Mouse (Mus musculus): Measurements from ENCODE around the gene Pigr.

Gene Pigr

DNA sequence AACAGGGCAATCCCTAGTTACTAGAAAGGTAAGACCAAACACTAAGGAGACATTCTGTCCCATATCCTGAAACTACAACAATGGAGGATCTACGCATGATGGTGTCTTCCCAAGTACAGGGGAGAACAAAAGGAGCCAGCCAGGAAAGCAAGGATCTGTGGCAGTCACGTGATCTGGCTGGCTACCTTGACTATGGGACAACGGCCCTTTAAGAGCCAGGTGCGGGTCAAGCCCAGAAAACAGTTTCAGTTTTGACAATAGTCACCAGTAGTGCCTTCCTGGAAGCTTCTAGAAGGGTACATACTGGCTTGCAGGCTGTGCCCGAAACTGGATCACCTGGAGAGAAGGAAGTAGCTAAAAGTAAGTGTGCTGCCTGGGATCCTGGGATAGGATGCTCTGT lies at the start of gene Pigr:
TSS of gene Pigr (plus strand) at position 237 of the 400 bp plus-strand sequence.
- DNase-seq (ENCODE audit: low spot score): no peak

DNA sequence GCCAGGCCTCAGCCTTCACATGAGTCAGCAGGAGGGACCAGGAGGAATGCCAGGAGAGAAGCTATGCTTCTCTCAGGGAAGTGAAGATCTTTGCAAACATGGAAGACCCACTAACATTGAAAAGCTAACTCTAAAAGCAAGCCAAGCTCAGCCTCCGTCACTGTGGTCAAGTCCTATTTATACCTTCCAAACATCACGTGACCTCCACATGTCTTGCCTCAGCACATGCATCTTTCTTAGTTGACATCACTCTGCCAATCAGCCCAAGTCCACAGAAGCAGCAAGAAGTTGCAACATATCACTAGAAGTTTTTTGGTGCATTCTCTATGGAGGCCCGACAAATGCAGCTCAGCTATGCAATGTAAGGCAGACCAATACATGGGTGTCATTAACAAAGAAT lies 46.6 kb upstream of the Pigr start:
- DNase-seq (ENCODE audit: low spot score): no peak

DNA sequence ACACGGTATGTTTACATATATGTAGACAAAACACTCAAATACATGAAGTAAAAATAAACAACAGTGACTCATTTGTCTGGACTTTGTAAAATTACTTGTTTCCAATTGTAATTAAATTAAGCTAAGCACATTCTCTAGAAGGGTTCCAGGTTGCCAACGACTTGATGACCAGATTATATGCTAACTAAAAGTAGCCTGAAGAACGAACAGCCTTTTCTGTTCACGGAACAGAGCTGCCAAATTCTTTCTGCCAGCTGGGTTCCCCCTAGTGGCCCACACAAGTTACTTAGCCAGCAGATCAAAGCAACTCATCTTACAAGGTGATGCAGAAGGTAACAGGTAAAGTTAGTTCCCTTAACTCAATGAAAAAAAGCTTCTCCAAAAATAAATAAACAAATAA lies 42.4 kb upstream of the Pigr start:
- DNase-seq (ENCODE audit: low spot score): no peak

DNA sequence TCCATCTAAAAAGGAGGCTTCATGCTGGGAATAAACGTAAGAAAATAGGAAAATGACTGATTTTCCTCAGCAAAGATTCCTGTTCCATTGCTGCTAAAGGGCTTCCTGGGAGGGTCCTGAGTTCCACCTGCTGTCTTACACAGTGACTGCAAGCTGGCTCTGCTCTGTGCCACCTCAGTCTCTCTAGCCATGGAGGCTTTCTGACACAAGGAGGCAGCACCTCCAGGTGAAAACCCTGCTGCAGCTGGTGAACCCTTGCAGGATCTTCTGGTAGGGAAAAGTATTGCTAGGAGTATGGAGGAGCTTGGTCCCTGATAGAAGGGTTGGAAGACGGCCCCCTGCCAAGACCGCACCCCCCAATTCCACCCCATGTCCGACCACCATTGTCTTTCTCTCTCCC lies 39.5 kb upstream of the Pigr start:
- DNase-seq (ENCODE audit: low spot score): no peak

DNA sequence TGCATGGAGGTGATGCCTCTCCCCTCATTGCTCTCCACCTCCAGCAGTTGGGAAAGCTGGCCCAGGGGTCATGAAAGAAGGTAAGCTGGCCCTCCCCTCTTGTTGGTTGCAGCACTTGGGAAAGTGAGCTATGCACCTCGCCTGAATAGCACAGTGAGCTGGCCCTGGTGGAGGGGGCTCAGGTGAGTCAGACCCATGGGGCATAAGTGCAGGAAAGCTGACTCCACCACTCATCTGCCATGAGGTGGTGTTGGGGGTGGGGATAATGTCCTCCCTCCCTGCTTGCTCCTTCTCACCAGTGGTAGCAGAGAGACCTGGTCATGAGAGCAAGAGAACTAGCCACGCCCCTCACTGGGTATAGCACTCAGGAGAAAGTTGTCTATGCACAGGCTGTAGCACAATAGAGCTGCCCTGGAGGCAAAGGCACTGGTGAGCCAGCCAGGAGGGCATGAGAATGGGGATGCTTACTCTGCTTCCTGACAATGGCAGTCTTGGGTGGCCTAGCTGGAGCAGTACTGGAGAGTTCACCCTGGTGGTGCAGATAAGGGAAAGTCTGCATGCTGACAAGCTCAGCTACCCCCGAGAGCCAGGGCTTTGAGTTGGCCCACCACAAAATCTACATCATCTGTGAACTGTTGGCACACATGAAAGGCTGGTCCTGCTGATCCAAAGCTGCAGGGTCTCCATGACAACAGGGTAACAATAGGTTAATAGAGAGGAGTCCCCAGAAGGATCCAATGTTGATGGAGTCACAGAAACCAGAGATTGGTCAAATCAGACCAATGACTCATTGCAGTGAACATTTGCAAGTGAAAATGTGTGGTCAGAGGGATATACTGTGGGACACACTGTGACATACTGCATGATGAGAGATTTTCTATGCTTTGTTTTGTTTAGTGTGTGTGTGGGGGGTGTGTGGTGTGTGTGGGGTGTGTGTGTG lies 36.7 kb upstream of the Pigr start:
- DNase-seq (ENCODE audit: low spot score): no peak

DNA sequence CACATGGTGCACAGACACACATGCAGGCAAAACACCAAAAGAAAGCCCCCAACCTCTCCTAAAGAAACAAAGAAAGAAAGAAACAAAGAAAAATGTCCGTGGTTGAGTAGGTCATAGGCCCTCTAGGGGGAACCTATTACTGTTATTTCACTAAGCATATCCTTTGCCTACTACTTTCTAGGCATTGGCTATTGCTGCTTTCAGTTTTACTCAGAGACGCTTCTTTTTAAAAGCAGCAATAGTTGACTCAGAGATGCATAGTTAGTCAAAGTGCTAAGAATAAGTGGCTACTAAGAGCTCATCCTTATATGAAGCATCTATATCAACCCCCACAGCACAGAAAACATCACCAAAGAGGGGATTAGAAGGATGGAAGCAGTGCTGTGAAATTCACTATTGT lies 31.2 kb upstream of the Pigr start:
- DNase-seq (ENCODE audit: low spot score): no peak

DNA sequence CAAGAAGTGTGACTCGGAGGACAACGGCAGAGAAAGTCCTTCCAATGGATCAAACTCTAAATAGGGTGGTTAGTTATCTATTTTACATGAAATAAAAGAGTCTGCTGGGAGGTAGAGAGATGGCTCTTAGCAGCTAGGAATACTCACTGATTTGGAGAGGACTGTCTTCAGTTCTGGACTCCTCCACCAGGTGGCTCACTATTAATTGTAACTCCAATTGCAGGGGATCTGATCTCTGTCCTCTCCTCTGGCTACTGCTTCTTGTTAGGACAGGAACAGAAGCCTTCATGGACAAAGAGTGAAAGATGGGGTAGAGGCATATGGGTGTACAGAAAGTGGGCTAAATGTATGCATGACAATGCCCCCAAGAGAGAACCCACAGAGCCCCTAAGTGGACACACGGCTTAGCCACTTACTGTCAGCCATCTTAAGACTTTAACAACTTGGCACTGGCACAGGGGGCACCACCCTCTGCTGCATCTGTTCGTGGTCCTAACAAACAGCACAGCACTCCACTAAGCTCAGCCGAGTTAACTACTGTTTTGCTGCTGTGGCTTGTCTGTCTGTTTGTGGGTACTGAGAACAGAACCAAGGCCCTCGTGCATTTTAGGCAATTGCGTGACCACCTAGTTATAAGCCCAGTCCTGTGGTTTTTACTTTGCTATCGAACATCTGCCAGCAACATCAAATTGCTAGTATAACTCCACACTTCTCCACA lies 29.4 kb upstream of the Pigr start:
- DNase-seq (ENCODE audit: low spot score): peak; percentile 25

DNA sequence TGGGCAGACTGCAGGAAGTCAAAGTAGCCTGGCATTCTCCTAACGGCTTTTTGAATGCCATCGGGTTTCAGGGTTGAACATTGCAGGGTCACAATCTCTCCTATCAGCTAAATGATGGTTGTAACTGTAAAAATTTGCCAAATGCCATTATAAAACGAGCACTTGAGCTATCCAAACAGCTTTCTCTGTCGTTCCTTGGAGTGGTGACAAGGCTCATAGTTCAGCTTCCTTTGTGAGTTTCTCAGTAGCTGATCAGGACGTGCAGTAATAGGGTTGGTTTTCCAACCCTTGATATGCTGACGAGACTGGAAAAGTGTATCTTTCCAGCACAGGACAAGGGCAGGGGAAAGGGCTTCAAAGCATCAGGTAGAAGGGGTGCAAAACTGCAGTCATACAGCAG lies 28.4 kb upstream of the Pigr start:
- no peak for DNase-seq (ENCODE audit: low spot score)

DNA sequence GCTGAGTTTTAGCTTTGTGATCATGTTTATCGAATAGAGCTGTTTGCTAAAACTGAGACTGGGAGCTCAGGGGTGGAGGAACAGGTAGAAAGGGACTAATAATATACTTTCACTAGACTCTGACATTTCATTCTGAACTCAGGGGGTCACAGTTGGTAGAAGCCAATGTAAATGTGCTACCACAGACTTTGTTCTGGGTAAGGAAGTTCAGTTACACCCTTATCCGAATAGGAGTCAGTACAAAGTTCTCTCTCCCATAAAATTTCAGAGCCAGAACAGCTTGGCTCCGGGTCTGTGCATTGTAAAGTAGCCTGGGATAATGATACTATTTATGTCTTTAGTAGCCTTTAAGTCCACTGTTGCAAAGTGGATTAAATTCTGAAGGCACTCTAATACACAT lies 27.9 kb upstream of the Pigr start:
- DNase-seq (ENCODE audit: low spot score): no peak

DNA sequence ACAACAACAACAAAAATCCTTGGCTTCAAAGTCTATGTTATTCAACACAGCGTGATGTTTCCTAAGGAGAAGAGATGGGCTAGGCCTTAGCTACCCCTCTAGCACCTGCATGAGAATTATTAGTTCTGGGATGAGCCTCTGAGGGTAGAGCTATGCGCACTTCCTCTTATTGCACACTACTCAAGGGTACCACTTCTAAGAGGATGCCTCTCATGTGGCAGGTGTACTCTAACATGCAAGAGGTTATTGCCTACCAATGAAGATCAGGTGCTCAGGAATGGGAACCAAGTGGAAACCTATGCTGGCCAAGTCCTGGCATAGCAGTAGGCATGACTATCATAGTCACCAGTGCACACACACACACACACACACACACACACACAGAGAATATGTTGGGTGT lies 27.1 kb upstream of the Pigr start:
- no peak for DNase-seq (ENCODE audit: low spot score)

DNA sequence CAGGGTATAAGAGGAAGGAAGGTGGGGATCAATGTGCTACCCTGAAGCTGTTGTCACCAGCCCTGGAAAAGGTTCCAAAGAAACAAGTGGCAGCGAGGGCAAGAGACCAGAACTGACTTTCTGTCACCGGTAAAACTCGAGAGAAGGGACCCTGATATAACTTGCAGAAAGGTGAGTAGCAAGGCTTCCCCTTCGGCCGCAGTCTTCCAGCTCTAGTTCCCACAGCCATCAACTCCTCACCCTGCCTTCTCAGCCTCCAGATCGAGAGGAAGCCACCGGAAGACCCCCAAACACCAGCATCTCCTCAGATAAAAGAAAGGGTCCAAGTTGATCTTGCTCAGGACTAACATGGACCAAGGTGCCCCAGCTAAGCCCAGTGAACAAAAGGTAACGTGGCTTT lies 25.9 kb upstream of the Pigr start, which contains the start of gene Fcamr:
TSS of gene Fcamr (plus strand) at position 301 of the 400 bp plus-strand sequence.
- no peak for DNase-seq (ENCODE audit: low spot score)

DNA sequence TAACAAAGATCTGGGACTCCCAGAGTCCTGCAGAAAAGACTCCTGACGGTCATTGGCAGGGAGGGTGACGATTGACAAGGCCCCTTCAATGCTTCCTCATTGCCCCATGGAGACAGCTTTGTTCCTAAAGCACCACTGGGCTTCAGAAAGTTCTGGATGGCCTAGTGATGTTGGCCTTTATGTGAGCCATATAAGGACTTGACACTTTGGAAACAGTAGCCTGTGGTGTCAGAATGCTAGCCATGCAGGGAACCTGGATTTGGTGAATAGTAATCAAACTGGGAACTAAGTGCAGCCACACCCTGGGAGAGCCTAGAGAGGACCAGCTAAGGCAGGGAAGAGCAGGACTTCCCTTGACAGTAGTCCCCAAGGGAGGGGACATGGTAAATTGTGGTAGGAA lies 25.0 kb upstream of the Pigr start:
- no peak for DNase-seq (ENCODE audit: low spot score)

DNA sequence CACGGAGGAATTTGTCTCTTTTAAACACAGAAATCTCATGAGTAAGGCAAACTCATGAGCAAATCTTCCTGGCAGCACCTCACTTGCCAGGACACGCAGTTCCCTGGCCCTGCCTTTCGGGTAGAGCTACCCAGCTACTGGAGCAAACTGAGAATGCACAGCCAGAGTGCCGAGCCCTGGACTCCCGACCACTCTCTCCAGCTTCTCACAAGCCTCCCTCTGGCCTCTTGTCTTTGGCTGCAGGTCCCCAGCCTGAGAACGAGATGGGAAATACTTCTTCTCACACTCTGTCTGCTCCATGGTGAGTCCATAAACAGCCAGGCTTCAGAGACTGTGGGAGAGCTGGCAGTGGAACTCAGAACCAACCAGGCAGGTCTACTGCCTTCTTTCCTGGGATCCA lies 23.5 kb upstream of the Pigr start:
- DNase-seq (ENCODE audit: low spot score): no peak

DNA sequence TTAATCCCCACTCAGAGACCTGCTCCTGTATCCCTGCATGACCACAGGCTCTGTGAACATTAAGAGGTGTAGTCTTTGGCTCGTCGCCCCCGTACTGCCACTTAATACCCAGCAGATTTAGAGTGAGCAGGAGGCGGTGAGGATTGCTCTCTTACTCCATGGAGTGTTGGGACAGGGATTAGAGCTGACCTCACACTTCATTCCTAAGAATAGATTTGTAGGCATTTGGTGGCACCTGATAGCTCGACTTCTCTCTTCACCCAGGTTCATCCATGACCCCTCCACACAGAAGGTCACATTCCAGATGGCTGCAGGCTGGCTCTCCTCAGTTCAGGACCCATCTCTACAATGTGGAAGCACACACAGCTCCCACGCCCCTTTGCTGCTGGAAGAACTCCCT lies 22.2 kb upstream of the Pigr start:
- DNase-seq (ENCODE audit: low spot score): no peak

DNA sequence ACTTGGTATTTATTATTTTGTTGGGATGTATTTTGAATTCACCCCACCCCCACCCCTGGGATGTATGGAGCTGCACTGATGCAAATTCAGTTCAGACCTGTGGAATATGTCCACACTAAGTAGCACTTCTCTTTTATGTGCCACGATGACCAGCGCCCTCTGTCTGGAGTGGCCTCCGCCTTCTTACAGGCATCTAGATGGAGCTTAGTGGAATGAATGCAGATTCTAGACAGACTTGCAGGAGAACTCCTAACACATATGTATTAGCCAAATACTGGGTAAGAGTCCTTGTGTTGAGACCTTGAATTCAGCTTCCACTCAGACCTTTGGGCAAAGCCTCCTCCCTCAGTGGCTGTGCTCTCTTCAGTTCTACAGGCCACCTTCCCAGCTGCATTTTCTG lies 15.6 kb upstream of the Pigr start:
- DNase-seq (ENCODE audit: low spot score): no peak

DNA sequence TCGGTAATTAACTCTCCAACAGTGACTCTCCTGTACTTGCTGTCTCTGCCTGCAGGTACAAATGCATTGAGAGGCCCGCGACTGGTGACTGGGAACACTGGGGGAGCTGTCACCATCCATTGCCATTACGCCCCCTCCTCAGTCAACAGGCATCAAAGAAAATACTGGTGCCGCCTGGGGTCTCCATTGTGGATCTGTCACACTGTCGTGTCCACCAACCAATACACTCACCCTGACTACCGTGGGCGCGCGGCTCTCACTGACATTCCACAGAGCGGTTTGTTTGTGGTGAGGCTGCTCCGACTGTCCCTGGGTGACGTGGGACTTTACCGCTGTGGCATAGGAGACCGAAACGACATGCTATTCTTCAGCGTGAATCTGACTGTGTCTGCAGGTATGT lies 15.2 kb upstream of the Pigr start:
- no peak for DNase-seq (ENCODE audit: low spot score)

DNA sequence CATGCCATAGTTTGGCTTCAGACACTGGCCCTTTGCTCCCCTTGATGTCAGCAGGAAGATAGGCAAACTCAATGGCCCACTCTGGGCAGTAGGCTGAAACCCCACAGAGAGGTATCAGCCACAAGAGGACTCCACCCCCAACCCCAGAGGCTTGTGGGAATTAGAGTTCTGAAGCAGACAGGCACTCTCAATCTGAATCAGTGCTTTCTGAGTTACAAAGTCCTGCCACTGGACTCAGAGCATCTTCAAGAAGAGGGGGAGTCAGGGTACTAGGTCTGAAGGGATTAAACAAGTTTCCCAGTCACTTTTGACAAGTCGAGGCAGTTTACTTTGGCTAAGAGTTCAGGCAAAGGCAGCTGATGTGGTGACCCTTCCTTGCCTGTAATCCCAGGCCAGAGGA lies 6.7 kb upstream of the Pigr start:
- no peak for DNase-seq (ENCODE audit: low spot score)

DNA sequence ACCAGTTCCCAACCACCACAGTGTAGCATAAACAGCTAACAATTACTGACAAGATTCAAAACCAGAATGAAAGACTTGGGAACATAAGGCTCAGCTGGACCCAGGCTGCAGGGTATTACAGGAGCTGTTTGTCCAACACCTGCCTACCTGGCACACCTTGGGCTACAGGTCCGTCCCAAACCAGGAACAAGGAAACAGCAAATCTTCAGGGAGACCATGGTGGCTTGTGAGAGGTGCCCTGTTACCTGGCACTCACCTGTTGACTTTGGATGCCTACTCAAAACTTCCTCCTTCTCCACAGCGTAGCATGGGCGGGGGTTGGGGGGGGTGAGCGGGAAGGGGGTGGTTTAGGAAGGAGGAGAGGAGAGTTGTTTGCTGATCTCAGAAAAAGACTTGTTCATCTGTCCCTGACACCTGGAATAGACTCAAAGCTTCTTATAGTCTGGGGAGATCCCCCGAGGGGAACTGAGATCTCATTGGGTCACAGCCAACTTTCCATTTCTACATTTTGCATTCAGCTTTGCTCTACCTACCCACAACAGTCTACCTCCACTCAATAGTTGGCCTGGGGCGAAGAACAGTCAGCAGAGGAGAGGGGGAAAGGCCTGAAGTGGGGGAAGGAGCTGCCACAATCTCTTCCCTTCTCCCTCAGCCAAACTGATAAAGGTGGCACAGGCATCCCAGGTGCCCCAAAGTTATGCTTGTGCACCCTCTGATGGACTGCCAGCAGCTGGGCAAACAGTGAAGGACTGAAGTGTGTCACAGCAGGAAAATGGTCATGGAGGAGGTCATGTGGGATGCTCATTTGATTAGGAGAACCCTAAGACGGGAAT lies 6.0 kb upstream of the Pigr start:
- DNase-seq (ENCODE audit: low spot score): no peak

DNA sequence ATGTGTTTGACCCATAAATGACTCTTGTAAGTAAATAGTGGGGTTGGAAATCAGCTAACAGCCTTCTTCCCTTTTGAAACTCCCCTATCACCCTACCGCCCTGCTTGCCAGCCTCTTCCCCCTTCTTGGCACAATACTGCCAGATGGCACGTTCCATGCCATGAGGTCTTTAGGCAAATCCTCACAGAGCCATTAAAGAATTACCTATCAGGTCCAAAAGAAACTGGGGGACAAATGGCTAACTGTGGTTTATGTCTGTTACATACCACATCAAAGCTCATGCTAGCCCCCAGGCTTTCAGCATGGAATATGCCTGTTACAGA lies 5.4 kb upstream of the Pigr start:
- DNase-seq (ENCODE audit: low spot score): no peak

DNA sequence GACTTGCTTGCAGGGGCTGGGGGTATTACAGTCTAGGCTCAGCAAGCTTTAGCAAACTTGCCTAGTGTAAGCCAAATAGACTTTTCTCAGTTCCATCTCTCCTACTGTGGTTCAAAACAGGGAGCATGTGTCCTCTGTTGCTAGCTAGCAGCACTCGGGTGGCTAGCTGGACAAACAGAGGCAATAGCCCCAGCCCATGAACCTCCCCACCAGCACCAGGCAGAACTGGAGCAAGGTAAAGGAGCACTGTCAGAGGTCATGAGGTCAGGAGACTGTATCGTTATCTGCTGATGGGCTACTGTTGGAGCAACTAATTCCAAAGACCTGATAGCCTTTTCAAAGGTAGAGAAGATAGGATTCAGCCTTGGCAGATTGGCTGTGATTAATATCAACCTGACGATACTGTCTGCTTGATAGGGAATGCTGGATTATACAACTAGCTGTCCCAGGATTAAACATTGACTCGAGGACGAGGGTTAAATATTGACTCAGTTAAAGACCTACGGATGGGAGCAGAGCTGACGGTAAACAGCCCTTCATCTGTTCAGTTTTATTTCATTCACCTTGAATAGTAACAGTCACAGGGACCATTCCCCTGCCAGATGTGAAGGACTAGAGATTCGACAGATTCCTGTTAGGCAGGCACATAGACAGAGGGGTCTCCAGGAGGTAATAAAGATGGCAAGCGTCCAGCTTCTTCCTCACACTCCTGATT lies 4.4 kb upstream of the Pigr start:
- no peak for DNase-seq (ENCODE audit: low spot score)

DNA sequence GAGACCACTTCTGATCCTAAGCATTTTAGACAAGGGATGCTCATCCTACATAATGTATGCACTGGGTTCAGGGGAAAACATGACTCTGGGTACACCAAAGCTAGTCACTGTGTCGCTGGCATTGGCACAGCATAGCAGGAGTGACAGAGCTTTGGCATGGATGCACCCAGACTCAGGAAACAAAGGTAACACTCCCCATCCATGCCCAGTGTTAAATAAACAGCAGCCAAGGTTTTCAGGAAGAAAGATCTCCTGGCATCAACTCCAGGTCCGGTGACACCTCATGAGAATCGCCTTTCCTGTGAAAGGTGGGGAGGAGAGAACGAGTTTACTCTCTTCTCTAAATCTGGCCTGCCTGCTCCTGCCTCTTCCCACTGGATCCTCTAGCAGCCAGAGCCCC lies 2.2 kb downstream of the Pigr start:
- DNase-seq (ENCODE audit: low spot score): no peak
